Mouse (Mus musculus) midbrain, embryonic 11.5 days (tissue): ENCODE measurements at regions not wholly inside any gene's neighbourhood (a gene's known extent, or its start where the extent isn't known, plus 50 kb on each side); places are given as distances from the start of the nearest gene placed in this dataset.

Source experiments
- ATAC-seq: fragments of 200-750 bp; cut with Nextera tagmentation; 2 replicates; pipeline ENCODE4 v1.8.0; 2017; ENCODE audit warnings: moderate TSS enrichment, moderate library complexity; ENCODE audit not compliant: low FRiP score
- DNase-seq: peaks from one replicate; pipeline ENCODE4 v3.0.0; 2015; ENCODE audit warnings: low spot score; ENCODE audit errors: missing footprints
- H3K27ac ChIP-seq: fragments of 300-500 bp; sonication (generic); 2 replicates; pipeline ENCODE4 v1.5.1; 2014; ENCODE audit warnings: low read depth, low read length
- H3K27me3 ChIP-seq: fragments of 300-500 bp; sonication (generic); 2 replicates; pipeline ENCODE4 v1.6.1; 2014; ENCODE audit warnings: mild to moderate bottlenecking, low read length, moderate library complexity, mixed read lengths; ENCODE audit not compliant: control insufficient read depth, insufficient read depth
- H3K36me3 ChIP-seq: fragments of 300-500 bp; sonication (generic); 2 replicates; pipeline ENCODE4 v1.6.1; 2014; ENCODE audit warnings: mild to moderate bottlenecking, low read length, moderate library complexity, mixed read lengths; ENCODE audit not compliant: control insufficient read depth, insufficient read depth
- H3K4me1 ChIP-seq: fragments of 300-500 bp; sonication (generic); 2 replicates; pipeline ENCODE4 v1.6.1; 2014; ENCODE audit warnings: low read length; ENCODE audit not compliant: control insufficient read depth, insufficient read depth
- H3K4me2 ChIP-seq: fragments of 300-500 bp; sonication (generic); 2 replicates; pipeline ENCODE4 v1.6.1; 2014; ENCODE audit warnings: mild to moderate bottlenecking, moderate library complexity
- H3K4me3 ChIP-seq: fragments of 300-500 bp; sonication (generic); 2 replicates; pipeline ENCODE4 v1.5.1; 2014; ENCODE audit warnings: low read depth, low read length
- H3K9ac ChIP-seq: fragments of 300-500 bp; sonication (generic); 2 replicates; pipeline ENCODE4 v1.6.1; 2014; ENCODE audit warnings: low read length
- H3K9me3 ChIP-seq: fragments of 300-500 bp; sonication (generic); 2 replicates; pipeline ENCODE4 v1.6.1; 2016; ENCODE audit warnings: low read length; ENCODE audit not compliant: control insufficient read depth
- WGBS: fragments of 180-500 bp; shearing (Covaris S2); extraction: QIAGEN DNeasy Blood & Tissue Kit; methylation state at CpG from one replicate; pipeline ENCODE4 v1.1.7; 2014; 5-methylcytosine and 5-hydroxymethylcytosine counted together

DNA sequence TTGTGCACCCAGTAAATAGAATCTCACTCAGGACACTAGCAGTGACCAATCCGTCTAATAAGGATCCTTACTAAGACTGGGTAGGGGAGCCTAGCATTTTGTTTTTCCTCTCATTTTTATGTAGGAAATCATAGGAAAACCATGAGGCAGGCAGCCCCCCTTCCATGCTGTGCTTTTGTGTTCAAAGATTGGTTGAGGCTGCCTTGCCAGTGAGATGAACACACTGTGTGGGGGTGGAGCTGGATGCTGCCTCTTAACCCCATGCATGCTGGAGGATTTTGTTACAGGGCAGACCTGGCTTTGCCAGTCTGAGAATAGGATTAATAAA, 162.8 kb downstream of the Cmpk2 start:
- Histone ChIP-seq H3K4me3 (no peak overlapping the region), H3K9me3 (no peaks in the 10 kb centered on the region), H3K36me3 (no peaks in the 10 kb centered on the region), H3K4me2 (peak overlapping the region; percentile 25; the same call in 1 of the 2 replicates), H3K27ac (peak overlapping the region; percentile 72), H3K4me1 (peaks cover 16% of the 10 kb centered on the region), H3K27me3 (no peaks in the 10 kb centered on the region), H3K9ac (peak overlapping the region; percentile 17; the same call in 1 of the 2 replicates)
- ATAC-seq, result peak; percentile 92
- WGBS, result 4% methylated on average over 1 of the region's 1 CpGs
- peak; percentile 94 for DNase-seq

GRCm38 (mm10) chr12:26631111-26631794, 162.2 kb downstream of the Cmpk2 start:
- peaks cover 16% of the 10 kb centered on the region for H3K4me1 ChIP-seq
- no peaks in the 10 kb centered on the region for H3K36me3 ChIP-seq
- H3K4me2 ChIP-seq, result peak overlapping the region; percentile 25; the same call in 1 of the 2 replicates
- H3K27ac ChIP-seq, result peak overlapping the region; percentile 72
- peak; percentile 80 for ATAC-seq
- H3K4me3 ChIP-seq, result no peak overlapping the region
- H3K9ac ChIP-seq, result peak overlapping the region; percentile 17; the same call in 1 of the 2 replicates
- peak; percentile 84 for DNase-seq
- H3K27me3 ChIP-seq, result no peaks in the 10 kb centered on the region
- WGBS, result 0% methylated on average over 4 of the region's 4 CpGs
- no peaks in the 10 kb centered on the region for H3K9me3 ChIP-seq

DNA sequence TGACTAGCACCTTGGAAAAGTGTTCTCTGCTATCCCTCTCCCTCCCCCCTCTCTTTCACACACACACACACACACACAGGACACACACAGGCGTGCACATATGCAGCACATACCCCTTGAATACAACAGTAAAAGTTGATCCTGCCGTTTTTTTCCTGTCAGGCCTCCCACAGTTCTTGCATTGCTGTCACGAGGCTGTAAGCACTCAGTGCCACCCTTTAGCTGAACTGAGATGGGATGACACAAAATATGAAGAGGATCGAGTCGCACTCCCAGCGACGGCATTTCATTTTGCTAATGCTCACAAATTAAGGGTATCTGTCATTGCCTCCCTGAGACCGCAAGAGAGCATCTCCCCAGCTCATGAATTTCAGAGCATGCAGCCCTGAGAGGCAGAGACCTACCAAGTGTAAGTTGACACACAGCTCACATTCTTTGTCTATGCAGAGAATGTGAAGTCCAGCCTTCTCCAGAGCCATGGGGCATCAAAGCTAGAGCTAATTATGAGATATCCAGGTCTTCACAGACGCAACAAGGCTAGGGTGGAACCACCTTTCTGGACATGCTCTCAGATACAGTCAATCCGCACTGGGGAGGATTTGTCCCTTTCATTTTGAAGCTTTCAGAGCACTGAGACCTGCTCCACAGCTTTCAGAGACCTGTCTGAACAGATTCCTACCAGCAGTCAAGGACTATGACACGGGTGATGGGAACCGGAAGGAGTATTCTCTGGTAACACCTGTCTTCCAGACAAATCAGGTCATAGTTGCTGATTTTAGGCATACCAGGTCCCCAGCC, 152.3 kb downstream of the Cmpk2 start:
- Histone ChIP-seq H3K4me1 (no peaks in the 10 kb centered on the region), H3K9ac (no peak overlapping the region), H3K27ac (peak overlapping the region; percentile 1; the same call in 1 of the 2 replicates), H3K4me3 (no peak overlapping the region), H3K36me3 (no peaks in the 10 kb centered on the region), H3K9me3 (no peaks in the 10 kb centered on the region), H3K27me3 (no peaks in the 10 kb centered on the region), H3K4me2 (no peak overlapping the region)
- DNase-seq, result peak; percentile 75
- WGBS, result 82% methylated on average over 12 of the region's 12 CpGs
- ATAC-seq, result no peak

- no peaks in the 10 kb centered on the region for H3K4me1 ChIP-seq
- DNase-seq, result peak; percentile 75
- H3K27me3 ChIP-seq, result no peaks in the 10 kb centered on the region
- H3K9ac ChIP-seq, result no peak overlapping the region
- no peaks in the 10 kb centered on the region for H3K36me3 ChIP-seq
- no peak for ATAC-seq
- H3K9me3 ChIP-seq, result no peaks in the 10 kb centered on the region
- no peak overlapping the region for H3K4me3 ChIP-seq
- no peak overlapping the region for H3K4me2 ChIP-seq
- H3K27ac ChIP-seq, result peak overlapping the region; percentile 1; the same call in 1 of the 2 replicates
- 82% methylated on average over 8 of the region's 8 CpGs for WGBS
These were observed 151.6 kb downstream of the Cmpk2 start for GRCm38 (mm10) chr12:26620501-26621134.

DNA sequence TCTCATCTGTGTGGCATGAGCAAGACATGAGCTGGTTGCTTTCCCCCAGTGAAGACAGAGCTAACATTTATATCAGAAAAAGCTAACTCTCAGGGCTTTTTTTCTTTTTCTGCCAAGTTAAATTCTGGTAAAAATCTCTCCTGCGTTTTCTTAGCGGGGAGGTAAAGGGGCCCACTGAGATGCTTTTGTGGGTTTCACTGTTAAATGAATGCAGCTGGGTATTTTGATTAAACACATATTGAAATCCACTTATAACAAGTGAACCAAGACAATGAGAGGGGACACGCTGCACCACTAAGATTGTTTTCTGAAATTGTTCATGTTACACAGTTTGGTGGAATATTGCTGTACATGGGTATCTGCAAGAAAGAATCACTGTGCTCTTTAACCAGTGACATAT, 149.0 kb downstream of the Cmpk2 start:
- H3K27me3 ChIP-seq, result no peaks in the 10 kb centered on the region
- H3K36me3 ChIP-seq, result no peaks in the 10 kb centered on the region
- H3K4me3 ChIP-seq, result no peak overlapping the region
- no peak overlapping the region for H3K4me2 ChIP-seq
- no peak for ATAC-seq
- H3K9ac ChIP-seq, result no peak overlapping the region
- peak; percentile 28 for DNase-seq
- no peaks in the 10 kb centered on the region for H3K9me3 ChIP-seq
- H3K4me1 ChIP-seq, result no peaks in the 10 kb centered on the region
- WGBS, result 90% methylated on average over 3 of the region's 3 CpGs
- H3K27ac ChIP-seq, result no peak overlapping the region

- H3K4me1 ChIP-seq, result no peaks in the 10 kb centered on the region
- 81% methylated on average over 11 of the region's 11 CpGs for WGBS
- peak; percentile 75 for DNase-seq
- no peak overlapping the region for H3K4me2 ChIP-seq
- no peak overlapping the region for H3K27ac ChIP-seq
- no peak for ATAC-seq
- H3K9ac ChIP-seq, result no peak overlapping the region
- H3K9me3 ChIP-seq, result no peaks in the 10 kb centered on the region
- no peaks in the 10 kb centered on the region for H3K27me3 ChIP-seq
- H3K36me3 ChIP-seq, result no peaks in the 10 kb centered on the region
- no peak overlapping the region for H3K4me3 ChIP-seq
These were observed 144.2 kb downstream of the Cmpk2 start for GRCm38 (mm10) chr12:26613086-26613705.

DNA sequence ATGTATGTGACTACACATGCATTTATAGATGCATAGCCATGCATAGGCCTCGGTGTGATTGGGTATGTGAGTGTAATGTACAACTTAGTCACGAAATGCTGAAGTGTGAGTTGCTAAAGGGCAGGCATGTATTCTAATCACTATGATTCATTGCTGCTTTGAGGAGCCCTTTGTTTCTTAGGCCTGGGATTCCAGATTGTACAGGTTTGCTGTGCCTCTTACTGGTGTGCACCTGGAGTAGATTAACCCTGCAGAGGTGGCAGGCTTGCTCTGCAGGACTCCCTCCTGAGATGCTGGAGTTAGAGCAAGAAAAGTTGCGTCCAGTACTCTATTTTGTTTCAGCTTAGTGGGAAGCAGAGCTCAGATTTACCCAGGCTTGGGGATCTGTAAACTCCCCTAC, 141.1 kb downstream of the Cmpk2 start:
- Histone ChIP-seq H3K36me3 (no peaks in the 10 kb centered on the region), H3K27me3 (no peaks in the 10 kb centered on the region), H3K4me3 (no peak overlapping the region), H3K27ac (no peak overlapping the region), H3K9ac (no peak overlapping the region), H3K4me1 (no peaks in the 10 kb centered on the region), H3K9me3 (no peaks in the 10 kb centered on the region), H3K4me2 (no peak overlapping the region)
- 86% methylated on average over 3 of the region's 3 CpGs for WGBS
- ATAC-seq, result no peak
- no peak for DNase-seq

DNA sequence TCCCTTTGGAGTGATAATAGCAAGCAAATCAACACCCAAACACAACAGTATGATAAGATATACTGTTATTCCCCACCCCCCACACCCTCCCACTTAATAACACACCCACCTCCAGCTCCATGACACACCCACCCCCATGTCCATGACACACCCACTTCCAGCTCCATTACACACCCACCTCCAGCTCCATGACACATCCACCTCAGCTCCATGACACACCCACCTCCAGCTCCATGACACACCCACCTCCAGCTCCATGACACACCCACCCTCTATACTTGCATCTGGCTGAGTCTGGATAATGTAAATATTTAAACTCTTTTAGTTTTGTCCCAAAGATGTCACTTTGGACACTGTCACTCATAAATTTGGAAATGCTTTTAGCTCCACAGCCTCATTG, 129.5 kb downstream of the Cmpk2 start:
- no peak overlapping the region for H3K4me3 ChIP-seq
- ATAC-seq, result no peak
- H3K27me3 ChIP-seq, result no peaks in the 10 kb centered on the region
- no peaks in the 10 kb centered on the region for H3K36me3 ChIP-seq
- H3K9ac ChIP-seq, result no peak overlapping the region
- H3K4me1 ChIP-seq, result no peaks in the 10 kb centered on the region
- H3K9me3 ChIP-seq, result no peaks in the 10 kb centered on the region
- no peak overlapping the region for H3K27ac ChIP-seq
- H3K4me2 ChIP-seq, result no peak overlapping the region
- DNase-seq, result peak; percentile 41

DNA sequence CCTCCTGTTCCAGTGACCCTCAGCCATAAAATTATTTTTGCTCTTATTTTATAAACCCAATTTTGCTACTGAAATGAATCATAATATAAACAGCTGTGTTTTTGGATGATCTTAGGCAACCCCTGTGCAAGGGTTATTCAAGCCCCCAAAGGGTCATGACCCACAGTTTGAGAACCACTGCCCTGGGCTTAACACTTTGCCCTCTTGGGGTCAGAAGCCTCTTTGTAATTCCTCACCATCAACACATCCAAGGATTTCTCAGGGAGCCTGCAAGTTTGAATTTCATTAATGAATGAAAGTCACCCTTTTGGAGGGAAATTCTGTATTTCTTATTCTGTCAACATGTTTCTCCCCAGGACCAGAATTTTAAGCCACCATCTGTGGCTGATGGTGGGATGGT, 123.1 kb downstream of the Cmpk2 start:
- Histone ChIP-seq H3K27me3 (no peaks in the 10 kb centered on the region), H3K4me2 (no peak overlapping the region), H3K9me3 (no peaks in the 10 kb centered on the region), H3K36me3 (no peaks in the 10 kb centered on the region), H3K4me3 (no peak overlapping the region), H3K27ac (no peak overlapping the region), H3K9ac (no peak overlapping the region), H3K4me1 (no peaks in the 10 kb centered on the region)
- ATAC-seq, result no peak
- DNase-seq, result peak; percentile 54
